Mouse (Mus musculus): ENCODE results near the gene Tbc1d20.
"Not testable (repeated sequence)": the region's sequence is repeated elsewhere in the genome, so short reads cannot be mapped to it uniquely, and the experiment has no call there.

Gene Tbc1d20

GRCm38 (mm10) chr2:152293727-152294475 is at the start of gene Tbc1d20:
TSS of gene Tbc1d20 (plus strand) at chr2:152293828.
- DNase-seq (ENCODE audit: low spot score): peak; percentile 92

- DNase-seq (ENCODE audit: low spot score): no peak
Measured at GRCm38 (mm10) chr2:152247213-152247612, 46.4 kb upstream of the Tbc1d20 start.

- DNase-seq (ENCODE audit: low spot score): no peak
Measured at GRCm38 (mm10) chr2:152250511-152250910, 43.1 kb upstream of the Tbc1d20 start.

GRCm38 (mm10) chr2:152259739-152260138 is 33.9 kb upstream of the Tbc1d20 start:
- no peak for DNase-seq (ENCODE audit: low spot score)

GRCm38 (mm10) chr2:152273639-152274038 is 20.0 kb upstream of the Tbc1d20 start:
- no peak for DNase-seq (ENCODE audit: low spot score)

- no peak for DNase-seq (ENCODE audit: low spot score)
Measured at GRCm38 (mm10) chr2:152281407-152281806, 12.2 kb upstream of the Tbc1d20 start.

- DNase-seq (ENCODE audit: low spot score): no peak
Measured at GRCm38 (mm10) chr2:152287560-152287959, 6.1 kb upstream of the Tbc1d20 start.

- DNase-seq (ENCODE audit: low spot score): no peak
Measured at GRCm38 (mm10) chr2:152288046-152288445, 5.6 kb upstream of the Tbc1d20 start.

- DNase-seq (ENCODE audit: low spot score): not testable (repeated sequence)
Measured at GRCm38 (mm10) chr2:152289623-152290022, 4.0 kb upstream of the Tbc1d20 start.

- no peak for DNase-seq (ENCODE audit: low spot score)
Measured at GRCm38 (mm10) chr2:152292475-152292874, 1.2 kb upstream of the Tbc1d20 start.

GRCm38 (mm10) chr2:152293179-152293726 is 375 bp upstream of the Tbc1d20 start:
- no peak for DNase-seq (ENCODE audit: low spot score)

GRCm38 (mm10) chr2:152294541-152294940 is 913 bp downstream of the Tbc1d20 start:
- no peak for DNase-seq (ENCODE audit: low spot score)

GRCm38 (mm10) chr2:152302862-152303261 is 9.2 kb downstream of the Tbc1d20 start:
- DNase-seq (ENCODE audit: low spot score): no peak

- no peak for DNase-seq (ENCODE audit: low spot score)
Measured at GRCm38 (mm10) chr2:152303781-152304180, 10.2 kb downstream of the Tbc1d20 start.

- DNase-seq (ENCODE audit: low spot score): no peak
Measured at GRCm38 (mm10) chr2:152305480-152305879, 11.9 kb downstream of the Tbc1d20 start.

- no peak for DNase-seq (ENCODE audit: low spot score)
Measured at GRCm38 (mm10) chr2:152307186-152307585, 13.6 kb downstream of the Tbc1d20 start.

GRCm38 (mm10) chr2:152312996-152313395 is 19.4 kb downstream of the Tbc1d20 start:
- no peak for DNase-seq (ENCODE audit: low spot score)

- no peak for DNase-seq (ENCODE audit: low spot score)
Measured at GRCm38 (mm10) chr2:152313926-152314325, 20.3 kb downstream of the Tbc1d20 start.

- no peak for DNase-seq (ENCODE audit: low spot score)
Measured at GRCm38 (mm10) chr2:152317054-152317453, 23.4 kb downstream of the Tbc1d20 start.

GRCm38 (mm10) chr2:152321558-152321957 is 27.9 kb downstream of the Tbc1d20 start:
- no peak for DNase-seq (ENCODE audit: low spot score)

GRCm38 (mm10) chr2:152322198-152322597 is 28.6 kb downstream of the Tbc1d20 start:
- DNase-seq (ENCODE audit: low spot score): no peak

- no peak for DNase-seq (ENCODE audit: low spot score)
Measured at GRCm38 (mm10) chr2:152323971-152324370, 30.3 kb downstream of the Tbc1d20 start.

- DNase-seq (ENCODE audit: low spot score): no peak
Measured at GRCm38 (mm10) chr2:152324842-152325241, 31.2 kb downstream of the Tbc1d20 start.

GRCm38 (mm10) chr2:152326157-152326556 is 32.5 kb downstream of the Tbc1d20 start:
- no peak for DNase-seq (ENCODE audit: low spot score)
